Mouse (Mus musculus) hindbrain, embryonic 15.5 days (tissue): Measurements from ENCODE around the gene Saxo1. TPM values are rescaled to one million over a fixed set of nuclear protein-coding genes. Genes with fewer than 3 reads are reported as not detected.

Source experiments
- ATAC-seq: fragments of 200-750 bp; cut with Nextera tagmentation; 2 replicates; pipeline ENCODE4 v1.8.0; 2017; ENCODE audit warnings: low read depth, moderate number of reproducible peaks, moderate TSS enrichment; ENCODE audit not compliant: low FRiP score
- H3K27ac ChIP-seq: fragments of 300-500 bp; sonication (generic); replicated peaks from 2 replicates; pipeline ENCODE4 v1.5.1; 2015; ENCODE audit warnings: mild to moderate bottlenecking, inconsistent platforms
- H3K27me3 ChIP-seq: fragments of 300-500 bp; sonication (generic); 2 replicates; pipeline ENCODE4 v1.6.1; 2015; ENCODE audit warnings: control low read depth, inconsistent platforms
- H3K36me3 ChIP-seq: fragments of 300-500 bp; sonication (generic); 2 replicates; pipeline ENCODE4 v1.6.1; 2015; ENCODE audit warnings: control low read depth, inconsistent platforms
- H3K4me1 ChIP-seq: fragments of 300-500 bp; sonication (generic); replicated peaks from 2 replicates; pipeline ENCODE4 v1.6.1; 2015; ENCODE audit warnings: control low read depth, inconsistent platforms
- H3K4me2 ChIP-seq: fragments of 300-500 bp; sonication (generic); 2 replicates; pipeline ENCODE4 v1.6.1; 2015; ENCODE audit warnings: moderate library complexity, mild to moderate bottlenecking, inconsistent platforms
- H3K4me3 ChIP-seq: fragments of 300-500 bp; sonication (generic); 2 replicates; pipeline ENCODE4 v1.5.1; 2015; ENCODE audit warnings: mild to moderate bottlenecking, inconsistent platforms
- H3K9ac ChIP-seq: fragments of 300-500 bp; sonication (generic); 2 replicates; pipeline ENCODE4 v1.6.1; 2015; ENCODE audit warnings: inconsistent platforms
- H3K9me3 ChIP-seq: fragments of 300-500 bp; sonication (generic); 2 replicates; pipeline ENCODE4 v1.6.1; 2016; ENCODE audit warnings: control low read depth, inconsistent platforms
- WGBS: fragments of 180-500 bp; shearing (Covaris S2); methylation state at CpG from one replicate; pipeline ENCODE4 v1.1.7; 2015; 5-methylcytosine and 5-hydroxymethylcytosine counted together
- polyA plus RNA-seq: library from polyadenylated mRNA; unstranded; fragments of >200 nt; fragmentation: Nextera tagmentation; extraction: Ambion mirVana; gene quantifications from 2 replicates; pipeline ENCODE4 v1.2.1, GENCODE M21; 2015

Saxo1 gene
- polyA plus RNA-seq, 1 experiment from 2014 or later: not detected

GRCm38 (mm10) chr4:86523771-86524170 is 34.4 kb downstream of the Saxo1 start:
- ATAC-seq: no peak
- Histone ChIP-seq H3K9me3 (no peaks in the 10 kb centered on the region), H3K4me1 (no peaks in the 10 kb centered on the region), H3K9ac (no peak overlapping the region), H3K4me2 (no peak overlapping the region), H3K27ac (no peak overlapping the region), H3K36me3 (no peaks in the 10 kb centered on the region), H3K27me3 (no peaks in the 10 kb centered on the region), H3K4me3 (no peak overlapping the region)
- 83% methylated on average over 5 of the region's 5 CpGs for WGBS

DNA sequence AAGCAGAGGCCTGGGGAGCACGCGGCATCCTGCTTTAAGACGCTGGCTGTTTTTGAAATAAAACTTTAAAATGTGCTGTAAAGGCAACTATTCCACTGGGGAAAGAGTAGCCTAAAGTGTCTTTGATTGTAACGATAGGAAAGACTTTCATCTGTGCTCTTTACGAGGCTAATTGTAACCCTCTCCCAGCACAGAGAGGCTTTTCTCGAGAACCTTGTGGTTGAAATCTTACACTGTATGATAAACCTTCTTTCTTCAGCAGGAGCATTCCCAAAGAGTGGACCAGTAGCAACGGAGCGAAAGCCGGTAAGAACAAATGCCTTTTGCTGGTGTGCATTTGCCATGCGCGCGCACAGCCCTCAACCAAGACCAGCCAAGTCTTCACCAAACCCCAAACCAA is 37.4 kb downstream of the Saxo1 start:
- Histone ChIP-seq H3K9me3 (no peaks in the 10 kb centered on the region), H3K27me3 (no peaks in the 10 kb centered on the region), H3K4me3 (no peak overlapping the region), H3K36me3 (no peaks in the 10 kb centered on the region), H3K27ac (no peak overlapping the region), H3K9ac (no peak overlapping the region), H3K4me2 (no peak overlapping the region), H3K4me1 (no peaks in the 10 kb centered on the region)
- ATAC-seq: no peak
- WGBS: 90% methylated on average over 12 of the region's 12 CpGs

GRCm38 (mm10) chr4:86519953-86520352 is 38.2 kb downstream of the Saxo1 start:
- Histone ChIP-seq H3K4me1 (no peaks in the 10 kb centered on the region), H3K27me3 (no peaks in the 10 kb centered on the region), H3K36me3 (no peaks in the 10 kb centered on the region), H3K27ac (no peak overlapping the region), H3K4me3 (no peak overlapping the region), H3K4me2 (no peak overlapping the region), H3K9me3 (no peaks in the 10 kb centered on the region), H3K9ac (no peak overlapping the region)
- no peak for ATAC-seq
- WGBS: 92% methylated on average over 6 of the region's 6 CpGs

- ATAC-seq: no peak
- Histone ChIP-seq H3K9me3 (no peaks in the 10 kb centered on the region), H3K4me3 (no peak overlapping the region), H3K9ac (no peak overlapping the region), H3K4me2 (no peak overlapping the region), H3K27ac (no peak overlapping the region), H3K27me3 (no peaks in the 10 kb centered on the region), H3K36me3 (no peaks in the 10 kb centered on the region), H3K4me1 (no peaks in the 10 kb centered on the region)
- WGBS: 79% methylated on average over 6 of the region's 6 CpGs
These were observed 53.5 kb downstream of the Saxo1 start for GRCm38 (mm10) chr4:86504656-86505055.

DNA sequence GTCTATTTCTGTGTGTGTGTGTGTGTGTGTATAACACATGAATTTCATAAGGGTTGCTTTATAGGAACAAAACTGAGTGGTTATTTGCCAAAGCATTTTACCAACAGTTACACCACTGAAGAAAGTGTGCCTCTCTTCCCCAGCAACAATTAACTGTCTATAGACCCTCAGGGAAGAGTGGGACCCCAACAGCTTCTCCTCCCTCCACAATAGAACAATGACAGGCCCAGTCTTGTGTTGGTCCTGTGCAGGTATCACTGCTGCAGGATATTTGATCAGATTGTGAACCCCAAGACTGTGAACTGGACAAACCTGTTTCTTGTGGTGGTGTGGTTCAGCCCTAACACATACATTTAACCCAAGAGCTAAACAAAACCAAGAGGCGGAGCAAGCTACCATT is 58.6 kb downstream of the Saxo1 start:
- no peak for ATAC-seq
- Histone ChIP-seq H3K4me2 (no peak overlapping the region), H3K27me3 (no peaks in the 10 kb centered on the region), H3K4me3 (no peak overlapping the region), H3K9me3 (no peaks in the 10 kb centered on the region), H3K4me1 (no peaks in the 10 kb centered on the region), H3K36me3 (no peaks in the 10 kb centered on the region), H3K9ac (no peak overlapping the region), H3K27ac (no peak overlapping the region)
- WGBS: 96% methylated on average over 1 of the region's 1 CpGs

DNA sequence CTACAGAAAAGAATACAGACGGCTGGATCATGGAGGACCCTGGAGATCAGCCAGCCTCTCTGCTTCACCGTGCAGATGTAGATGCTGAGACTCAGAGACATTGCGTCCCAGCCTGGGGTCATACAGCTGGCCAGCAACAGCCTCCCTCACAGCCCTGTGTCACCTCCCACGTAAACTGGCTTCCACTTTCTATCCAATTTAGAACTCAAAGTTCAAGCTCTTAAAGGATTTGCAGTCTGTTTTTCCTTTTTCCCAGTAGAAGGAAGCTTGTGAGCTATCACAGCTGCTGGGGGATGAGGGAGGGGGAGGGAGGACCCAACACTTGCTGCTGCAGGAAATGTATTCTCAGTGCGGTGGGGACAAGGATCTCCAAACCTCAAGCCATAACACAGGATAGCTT is 59.4 kb downstream of the Saxo1 start:
- H3K9me3 ChIP-seq: no peaks in the 10 kb centered on the region
- no peak overlapping the region for H3K4me2 ChIP-seq
- H3K4me1 ChIP-seq: no peaks in the 10 kb centered on the region
- no peaks in the 10 kb centered on the region for H3K27me3 ChIP-seq
- H3K9ac ChIP-seq: no peak overlapping the region
- 79% methylated on average over 5 of the region's 5 CpGs for WGBS
- no peak overlapping the region for H3K4me3 ChIP-seq
- no peak overlapping the region for H3K27ac ChIP-seq
- H3K36me3 ChIP-seq: no peaks in the 10 kb centered on the region
- ATAC-seq: no peak

- Histone ChIP-seq H3K27ac (no peak overlapping the region), H3K4me1 (no peaks in the 10 kb centered on the region), H3K27me3 (no peaks in the 10 kb centered on the region), H3K36me3 (no peaks in the 10 kb centered on the region), H3K9ac (no peak overlapping the region), H3K4me3 (no peak overlapping the region), H3K9me3 (no peaks in the 10 kb centered on the region), H3K4me2 (no peak overlapping the region)
- ATAC-seq: no peak
- WGBS: 82% methylated on average over 5 of the region's 5 CpGs
These were observed 69.0 kb downstream of the Saxo1 start for GRCm38 (mm10) chr4:86489128-86489527.

DNA sequence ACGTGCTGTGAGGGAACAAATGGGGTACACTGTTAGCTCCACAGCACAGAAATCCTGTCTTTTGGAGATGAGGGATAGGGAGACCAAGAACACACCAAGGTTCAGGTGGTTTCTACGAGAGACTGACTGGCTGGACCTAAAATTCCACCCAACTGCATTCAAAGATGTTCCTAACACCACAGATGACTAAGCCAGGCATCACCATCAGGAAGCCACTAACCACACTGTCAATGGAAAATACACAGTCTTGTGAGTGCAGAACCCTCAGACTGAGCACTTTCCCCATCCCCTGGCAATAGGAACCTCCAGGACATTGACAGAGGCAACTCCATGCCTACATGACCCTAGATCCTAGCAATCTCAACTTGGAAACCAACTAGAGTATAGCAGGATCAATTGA is 71.2 kb downstream of the Saxo1 start:
- H3K4me1 ChIP-seq: no peaks in the 10 kb centered on the region
- no peak for ATAC-seq
- no peaks in the 10 kb centered on the region for H3K9me3 ChIP-seq
- no peak overlapping the region for H3K9ac ChIP-seq
- no peaks in the 10 kb centered on the region for H3K36me3 ChIP-seq
- WGBS: 84% methylated on average over 2 of the region's 2 CpGs
- H3K4me2 ChIP-seq: no peak overlapping the region
- no peaks in the 10 kb centered on the region for H3K27me3 ChIP-seq
- H3K4me3 ChIP-seq: no peak overlapping the region
- no peak overlapping the region for H3K27ac ChIP-seq

GRCm38 (mm10) chr4:86486491-86486890 is 71.6 kb downstream of the Saxo1 start:
- Histone ChIP-seq H3K9ac (no peak overlapping the region), H3K4me2 (no peak overlapping the region), H3K9me3 (no peaks in the 10 kb centered on the region), H3K27ac (no peak overlapping the region), H3K4me1 (no peaks in the 10 kb centered on the region), H3K4me3 (no peak overlapping the region), H3K27me3 (no peaks in the 10 kb centered on the region), H3K36me3 (no peaks in the 10 kb centered on the region)
- WGBS: 94% methylated on average over 4 of the region's 4 CpGs
- no peak for ATAC-seq

- Histone ChIP-seq H3K9ac (no peak overlapping the region), H3K9me3 (no peaks in the 10 kb centered on the region), H3K27ac (no peak overlapping the region), H3K36me3 (no peaks in the 10 kb centered on the region), H3K27me3 (no peaks in the 10 kb centered on the region), H3K4me1 (no peaks in the 10 kb centered on the region), H3K4me2 (no peak overlapping the region), H3K4me3 (no peak overlapping the region)
- ATAC-seq: no peak
- 86% methylated on average over 6 of the region's 6 CpGs for WGBS
These were observed 73.1 kb downstream of the Saxo1 start for GRCm38 (mm10) chr4:86485052-86485451.

GRCm38 (mm10) chr4:86483686-86484085 is 74.4 kb downstream of the Saxo1 start:
- 69% methylated on average over 8 of the region's 8 CpGs for WGBS
- Histone ChIP-seq H3K9ac (no peak overlapping the region), H3K27me3 (no peaks in the 10 kb centered on the region), H3K4me1 (no peaks in the 10 kb centered on the region), H3K4me3 (no peak overlapping the region), H3K27ac (no peak overlapping the region), H3K36me3 (no peaks in the 10 kb centered on the region), H3K9me3 (no peaks in the 10 kb centered on the region), H3K4me2 (no peak overlapping the region)
- ATAC-seq: no peak

GRCm38 (mm10) chr4:86483013-86483615 is 75.0 kb downstream of the Saxo1 start:
- no peaks in the 10 kb centered on the region for H3K36me3 ChIP-seq

DNA sequence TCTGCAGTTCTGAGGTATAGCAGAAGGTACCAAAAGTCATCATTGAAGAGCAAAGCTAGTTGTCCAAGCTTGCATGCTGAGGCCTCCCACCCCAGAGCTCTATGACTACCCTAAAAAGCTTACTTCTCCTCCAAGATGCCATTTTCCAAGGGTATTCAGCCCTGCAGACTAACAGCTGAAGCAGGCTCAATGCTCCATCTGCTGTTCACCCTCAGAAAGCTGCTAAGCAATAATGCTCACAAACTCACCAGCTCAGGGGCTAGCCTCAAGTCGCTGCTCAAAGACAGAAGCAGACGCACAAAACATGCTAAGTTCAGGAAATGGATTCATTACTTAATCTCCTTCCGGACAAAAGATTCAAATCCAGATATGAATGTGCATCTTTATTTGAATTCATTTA is 77.2 kb downstream of the Saxo1 start:
- no peak for ATAC-seq
- no peaks in the 10 kb centered on the region for H3K9me3 ChIP-seq
- no peaks in the 10 kb centered on the region for H3K4me1 ChIP-seq
- H3K36me3 ChIP-seq: no peaks in the 10 kb centered on the region
- no peaks in the 10 kb centered on the region for H3K27me3 ChIP-seq
- no peak overlapping the region for H3K27ac ChIP-seq
- H3K4me3 ChIP-seq: no peak overlapping the region
- WGBS: 85% methylated on average over 3 of the region's 3 CpGs
- no peak overlapping the region for H3K4me2 ChIP-seq
- H3K9ac ChIP-seq: no peak overlapping the region

More at GRCm38 (mm10) chr4:86483013-86483615, 75.0 kb downstream of the Saxo1 start:
- H3K4me3 ChIP-seq: no peak overlapping the region
- H3K27me3 ChIP-seq: no peaks in the 10 kb centered on the region
- no peak for ATAC-seq
- H3K4me1 ChIP-seq: no peaks in the 10 kb centered on the region
- H3K4me2 ChIP-seq: no peak overlapping the region
- 86% methylated on average over 6 of the region's 6 CpGs for WGBS
- no peak overlapping the region for H3K9ac ChIP-seq
- no peaks in the 10 kb centered on the region for H3K9me3 ChIP-seq
- no peak overlapping the region for H3K27ac ChIP-seq
